Mouse (Mus musculus): Measurements from ENCODE around the gene Slc16a9. TPM values are rescaled to one million over a fixed set of nuclear protein-coding genes. Genes with fewer than 3 reads are reported as not detected.

Slc16a9 gene
- polyA plus RNA-seq, 1 experiment from 2014 or later, result 1.2 TPM

Other genes starting within 250 kb of the Slc16a9 start
- 16.1 and 18.1 TPM in 2 replicates for gene Ccdc6, start 148.0 kb upstream of the Slc16a9 start, polyA plus RNA-seq (2015; fragmentation: Nextera tagmentation; extraction: Ambion mirVana)
- not detected in 2 replicates for gene Mrln, start 40.4 kb upstream of the Slc16a9 start, polyA plus RNA-seq (2015; fragmentation: Nextera tagmentation; extraction: Ambion mirVana)
- 27.7 and 27.8 TPM in 2 replicates for gene Fam13c, start 195.4 kb downstream of the Slc16a9 start, polyA plus RNA-seq (2015; fragmentation: Nextera tagmentation; extraction: Ambion mirVana)

All from forebrain, embryonic 16.5 days (tissue).